Mouse (Mus musculus) lung, adult 2 months (tissue): Measurements from ENCODE around the gene Agap1.

Experiments used
- CTCF ChIP-seq: fragments of 200-500 bp; IDR thresholded peaks from 2 replicates; pipeline ENCODE4 v1.5.1; 2011; ENCODE audit warnings: mild to moderate bottlenecking, low read length, control low read depth; ENCODE audit not compliant: insufficient read depth
- POLR2A ChIP-seq: fragments of 200-500 bp; IDR thresholded peaks from 2 replicates; pipeline ENCODE4 v1.6.1; 2011; ENCODE audit warnings: low read depth, mild to moderate bottlenecking, control low read depth, low read length, borderline replicate concordance; ENCODE audit errors: extremely low read depth

DNA sequence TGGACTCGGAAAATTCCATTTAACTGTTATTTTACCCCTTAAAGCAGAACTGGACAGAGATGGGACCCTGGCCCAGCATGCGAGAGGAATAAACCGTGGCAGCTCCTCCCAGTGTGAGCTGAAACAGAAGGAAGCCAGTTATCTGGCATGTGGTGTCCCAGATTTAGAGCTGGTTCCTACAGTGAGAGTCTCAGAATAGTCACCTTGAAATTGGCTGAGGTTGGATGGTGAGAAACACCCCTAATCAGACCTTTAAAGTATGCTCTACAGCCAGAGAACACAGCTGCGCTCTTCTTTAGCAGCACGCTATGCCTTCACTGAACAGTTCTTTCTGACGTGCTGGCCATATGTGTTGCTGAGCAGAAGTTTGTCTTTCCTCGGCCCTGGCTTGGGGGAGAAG lies 168.2 kb downstream of the Agap1 start:
- no peak for TF ChIP-seq CTCF
- no peak for TF ChIP-seq POLR2A
